Mouse (Mus musculus) 3T3-L1 (cell line): Measurements from ENCODE around the gene Scml4.

Source experiments
- DNase-seq: peaks from one replicate; pipeline ENCODE4 v3.0.0-alpha.2; 2015; ENCODE audit warnings: low read depth, low spot score

The Scml4 gene

GRCm38 (mm10) chr10:42991018-42991417, 130.8 kb downstream of the Scml4 start:
- no peak for DNase-seq

GRCm38 (mm10) chr10:42994331-42994782, 134.2 kb downstream of the Scml4 start:
- no peak for DNase-seq

- DNase-seq = no peak
Observed at GRCm38 (mm10) chr10:42995484-42995895, 135.3 kb downstream of the Scml4 start.

GRCm38 (mm10) chr10:42997278-42997677, 137.1 kb downstream of the Scml4 start:
- no peak for DNase-seq

GRCm38 (mm10) chr10:42999324-42999723, 139.2 kb downstream of the Scml4 start:
- no peak for DNase-seq

GRCm38 (mm10) chr10:43001433-43001832, 141.3 kb downstream of the Scml4 start:
- no peak for DNase-seq

GRCm38 (mm10) chr10:43002066-43002678, 142.0 kb downstream of the Scml4 start:
- DNase-seq = no peak

- DNase-seq = peak; percentile 8
Observed at GRCm38 (mm10) chr10:43002721-43003465, 142.7 kb downstream of the Scml4 start.

- DNase-seq = no peak
Observed at GRCm38 (mm10) chr10:43003466-43003757, 143.2 kb downstream of the Scml4 start.

- DNase-seq = no peak
Observed at GRCm38 (mm10) chr10:43004174-43004734, 144.1 kb downstream of the Scml4 start.

- DNase-seq = no peak
Observed at GRCm38 (mm10) chr10:43005031-43005430, 144.9 kb downstream of the Scml4 start.

GRCm38 (mm10) chr10:43005677-43006076, 145.5 kb downstream of the Scml4 start:
- no peak for DNase-seq

- DNase-seq = no peak
Observed at GRCm38 (mm10) chr10:43006534-43006933, 146.4 kb downstream of the Scml4 start.

- DNase-seq = no peak
Observed at GRCm38 (mm10) chr10:43008116-43008515, 147.9 kb downstream of the Scml4 start.
